Mouse (Mus musculus): Measurements from ENCODE around the gene Rab31.

GRCm38 (mm10) chr17:65647226-65647625 lies 125.3 kb downstream of the Rab31 start:
- TF ChIP-seq POLR2A (IDR thresholded peaks at IDR 0.05; ENCODE audit: insufficient read length, low read depth): no peak
- TF ChIP-seq POLR2AphosphoS2 (IDR thresholded peaks at IDR 0.05; ENCODE audit: insufficient read length, low read depth): no peak
- TF ChIP-seq USF1 (IDR thresholded peaks at IDR 0.05; ENCODE audit: low read depth): no peak
- no peak for TF ChIP-seq MAX (IDR thresholded peaks at IDR 0.05; ENCODE audit: low read depth)
- no peak for TF ChIP-seq CEBPB (IDR thresholded peaks at IDR 0.05; ENCODE audit: insufficient read depth, poor library complexity, severe bottlenecking)
- TF ChIP-seq MYOD1 (IDR thresholded peaks at IDR 0.05; ENCODE audit: control insufficient read depth in 1 of 3, insufficient read length in 2 of 3, low read depth in 2 of 3): no peak
- no peak for TF ChIP-seq TCF12 (IDR thresholded peaks at IDR 0.05; ENCODE audit: insufficient read depth, poor library complexity, severe bottlenecking)
- no peak for TF ChIP-seq MYOG (IDR thresholded peaks at IDR 0.05; ENCODE audit: control insufficient read depth in 1 of 3, insufficient read depth in 1 of 3, insufficient read length in 2 of 3, low read depth in 2 of 3)
- TF ChIP-seq REST (IDR thresholded peaks at IDR 0.05; ENCODE audit: insufficient read depth, insufficient read length): no peak
- TF ChIP-seq TCF3 (IDR thresholded peaks at IDR 0.05; ENCODE audit: insufficient read length, low read depth): no peak
- TF ChIP-seq E2F4 (IDR thresholded peaks at IDR 0.05; ENCODE audit: insufficient read depth): no peak

Data from myocyte (in vitro differentiated cells).